Mouse (Mus musculus) CH12.LX (cell line): ENCODE results near the gene 4930402F06Rik. TPM values are rescaled to one million over a fixed set of nuclear protein-coding genes. Genes with fewer than 3 reads are reported as not detected.

Source experiments
- DNase-seq: peaks from one replicate; pipeline ENCODE4 v3.0.0-alpha.2; 2013; ENCODE audit errors: extremely low read depth
- H3K27ac ChIP-seq: 2 replicates; pipeline ENCODE4 v1.5.1; 2012; ENCODE audit warnings: low read depth, mild to moderate bottlenecking, control low read depth, moderate library complexity; ENCODE audit not compliant: insufficient read depth
- H3K27me3 ChIP-seq: replicated peaks from 2 replicates; pipeline ENCODE3; 2012; ENCODE audit warnings: inconsistent platforms
- H3K36me3 ChIP-seq, 2 experiments: replicated peaks in 1 of 2; 2 replicates each; pipeline versions ENCODE3 to v1.6.1; 2012; ENCODE audit warnings: inconsistent platforms in 1 of 2, low read length in 1 of 2, mild to moderate bottlenecking in 1 of 2, mixed read lengths in 1 of 2, moderate library complexity in 1 of 2; ENCODE audit not compliant: control insufficient read depth in 1 of 2, insufficient read depth in 1 of 2
- H3K4me1 ChIP-seq, 2 experiments: 2 replicates each; pipeline ENCODE4 v1.6.1; 2012; ENCODE audit warnings: inconsistent platforms in 1 of 2, moderate library complexity in 1 of 2; ENCODE audit not compliant: insufficient read depth in 2 of 2, control insufficient read depth in 1 of 2
- H3K4me2 ChIP-seq: 2 replicates; pipeline ENCODE4 v1.6.1; 2012; ENCODE audit warnings: low read depth, mild to moderate bottlenecking, control low read depth; ENCODE audit not compliant: poor library complexity, insufficient read depth, severe bottlenecking
- H3K4me3 ChIP-seq, 3 experiments: fragments of 150-350 bp in 1 of 3; sonication (generic) in 1 of 3; replicated peaks in 1 of 3; 2 replicates each; pipeline versions ENCODE3 to v1.5.1; 2011 to 2012; ENCODE audit warnings: low read depth in 2 of 3, low read length in 2 of 3, mild to moderate bottlenecking in 2 of 3, moderate library complexity in 2 of 3, control low read depth in 1 of 3, improper control_type of control experiment in 1 of 3, inconsistent platforms in 1 of 3, mixed read lengths in 1 of 3; ENCODE audit not compliant: poor library complexity in 1 of 3
- H3K79me2 ChIP-seq: replicated peaks from 2 replicates; pipeline ENCODE4 v1.6.1; 2012; ENCODE audit warnings: mild to moderate bottlenecking, moderate library complexity; ENCODE audit not compliant: control insufficient read depth, poor library complexity, insufficient read depth, severe bottlenecking; ENCODE audit errors: extremely low read depth
- H3K9ac ChIP-seq: 2 replicates; pipeline ENCODE4 v1.6.1; 2012; ENCODE audit warnings: low read depth, mild to moderate bottlenecking, control low read depth, moderate library complexity; ENCODE audit not compliant: insufficient read depth
- H3K9me3 ChIP-seq: replicated peaks from 2 replicates; pipeline ENCODE3; 2012; ENCODE audit warnings: low read length, inconsistent platforms, mixed read lengths
- BHLHE40 ChIP-seq: IDR thresholded peaks from 2 replicates; pipeline ENCODE4 v1.6.1; 2011; ENCODE audit warnings: mild to moderate bottlenecking, low read depth, low read length, improper control_type of control experiment
- CHD1 ChIP-seq: IDR thresholded peaks from 2 replicates; pipeline ENCODE4 v1.6.1; 2012; ENCODE audit warnings: low read depth, low read length, improper control_type of control experiment, inconsistent platforms
- CHD2 ChIP-seq: IDR thresholded peaks from 2 replicates; pipeline ENCODE4 v1.6.1; 2011; ENCODE audit warnings: low read length, improper control_type of control experiment
- CTCF ChIP-seq, 2 experiments: IDR thresholded peaks in 1 of 2; conservative IDR thresholded peaks in 1 of 2; 2 replicates each; pipeline ENCODE4 v1.5.1; 2011 to 2012; ENCODE audit warnings: low read depth in 2 of 2, low read length in 2 of 2, improper control_type of control experiment in 1 of 2, inconsistent platforms in 1 of 2, mild to moderate bottlenecking in 1 of 2, moderate library complexity in 1 of 2
- E2F4 ChIP-seq: IDR thresholded peaks from 2 replicates; pipeline ENCODE4 v1.6.1; 2011; ENCODE audit warnings: low read depth, low read length, improper control_type of control experiment; ENCODE audit not compliant: insufficient replicate concordance
- ELF1 ChIP-seq: IDR thresholded peaks from 2 replicates; pipeline ENCODE4 v1.6.1; 2014; ENCODE audit warnings: low read depth, mild to moderate bottlenecking, inconsistent platforms, low read length, improper control_type of control experiment
- EP300 ChIP-seq: IDR thresholded peaks from 2 replicates; pipeline ENCODE4 v1.6.1; 2011; ENCODE audit warnings: low read length, improper control_type of control experiment
- ETS1 ChIP-seq: conservative IDR thresholded peaks from 2 replicates; pipeline ENCODE4 v1.6.1; 2012; ENCODE audit warnings: low read depth, mild to moderate bottlenecking, inconsistent platforms, low read length, improper control_type of control experiment, moderate library complexity
- HCFC1 ChIP-seq: IDR thresholded peaks from 2 replicates; pipeline ENCODE4 v1.6.1; 2012; ENCODE audit warnings: low read depth, mild to moderate bottlenecking, inconsistent platforms, low read length, improper control_type of control experiment
- JUN ChIP-seq: IDR thresholded peaks from 2 replicates; pipeline ENCODE4 v1.6.1; 2011; ENCODE audit warnings: low read depth, mild to moderate bottlenecking, low read length, improper control_type of control experiment, moderate library complexity; ENCODE audit not compliant: insufficient read depth
- JUND ChIP-seq: conservative IDR thresholded peaks from 2 replicates; pipeline ENCODE4 v1.6.1; 2011; ENCODE audit warnings: low read depth, low read length, improper control_type of control experiment
- MAFK ChIP-seq: IDR thresholded peaks from 2 replicates; pipeline ENCODE4 v1.6.1; 2011; ENCODE audit warnings: low read length, improper control_type of control experiment; ENCODE audit not compliant: insufficient replicate concordance
- MAX ChIP-seq: IDR thresholded peaks from 2 replicates; pipeline ENCODE4 v1.6.1; 2011; ENCODE audit warnings: low read length, improper control_type of control experiment
- MAZ ChIP-seq: IDR thresholded peaks from 2 replicates; pipeline ENCODE4 v1.6.1; 2012; ENCODE audit warnings: low read depth, mild to moderate bottlenecking, inconsistent platforms, low read length, improper control_type of control experiment, moderate library complexity
- MEF2A ChIP-seq: IDR thresholded peaks from 2 replicates; pipeline ENCODE4 v1.6.1; 2014; ENCODE audit warnings: low read depth, mild to moderate bottlenecking, inconsistent platforms, low read length, improper control_type of control experiment, borderline replicate concordance
- MYC ChIP-seq: IDR thresholded peaks from 2 replicates; pipeline ENCODE4 v1.6.1; 2011; ENCODE audit warnings: low read depth, mild to moderate bottlenecking, improper control_type of control experiment, low read length
- NELFE ChIP-seq: IDR thresholded peaks from 2 replicates; pipeline ENCODE4 v1.6.1; 2011; ENCODE audit warnings: low read depth, low read length, improper control_type of control experiment
- PAX5 ChIP-seq: IDR thresholded peaks from 2 replicates; pipeline ENCODE4 v1.6.1; 2012; ENCODE audit warnings: low read length, inconsistent platforms, mixed read lengths
- POLR2A ChIP-seq: IDR thresholded peaks from 2 replicates; pipeline ENCODE4 v1.6.1; 2011; ENCODE audit warnings: low read depth, mild to moderate bottlenecking, improper control_type of control experiment, low read length
- RAD21 ChIP-seq: IDR thresholded peaks from 2 replicates; pipeline ENCODE4 v1.6.1; 2011; ENCODE audit warnings: low read depth, mild to moderate bottlenecking, low read length, improper control_type of control experiment, moderate library complexity
- SIN3A ChIP-seq: IDR thresholded peaks from 2 replicates; pipeline ENCODE4 v1.6.1; 2012; ENCODE audit warnings: low read length, improper control_type of control experiment, inconsistent platforms
- SMC3 ChIP-seq: IDR thresholded peaks from 2 replicates; pipeline ENCODE4 v1.6.1; 2011; ENCODE audit warnings: low read depth, low read length, improper control_type of control experiment
- TBP ChIP-seq: conservative IDR thresholded peaks from 2 replicates; pipeline ENCODE4 v1.6.1; 2011; ENCODE audit warnings: low read depth, low read length, improper control_type of control experiment
- TCF12 ChIP-seq: IDR thresholded peaks from 2 replicates; pipeline ENCODE4 v1.6.1; 2014; ENCODE audit warnings: low read depth, mild to moderate bottlenecking, inconsistent platforms, low read length, improper control_type of control experiment
- UBTF ChIP-seq: IDR thresholded peaks from 2 replicates; pipeline ENCODE4 v1.6.1; 2012; ENCODE audit warnings: low read depth, mild to moderate bottlenecking, inconsistent platforms, low read length, improper control_type of control experiment, moderate library complexity
- USF1 ChIP-seq: IDR thresholded peaks from 2 replicates; pipeline ENCODE4 v1.6.1; 2014; ENCODE audit warnings: low read depth, mild to moderate bottlenecking, inconsistent platforms, low read length, improper control_type of control experiment
- USF2 ChIP-seq: conservative IDR thresholded peaks from 2 replicates; pipeline ENCODE4 v1.6.1; 2011; ENCODE audit warnings: low read depth, low read length, improper control_type of control experiment
- ZC3H11A ChIP-seq: IDR thresholded peaks from 2 replicates; pipeline ENCODE4 v1.6.1; 2012; ENCODE audit warnings: low read depth, mild to moderate bottlenecking, inconsistent platforms, low read length, improper control_type of control experiment
- ZKSCAN1 ChIP-seq: IDR thresholded peaks from 2 replicates; pipeline ENCODE4 v1.6.1; 2012; ENCODE audit warnings: low read depth, inconsistent platforms, low read length, improper control_type of control experiment, borderline replicate concordance
- ZNF384 ChIP-seq: IDR thresholded peaks from 2 replicates; pipeline ENCODE4 v1.6.1; 2012; ENCODE audit warnings: low read depth, low read length, improper control_type of control experiment, inconsistent platforms
- dilution Hi-C: fragments of 300-500 bp; cut with MboI; formaldehyde crosslinking; loops from 2 replicates; pipeline ENCODE4 v1.14.3; 2020; ENCODE audit warnings: low sequenced_read_pairs; ENCODE audit not compliant: extremely low pct_unique_long_range_greater_than_20kb, extremely low pct_ligation_motif_present
- in situ Hi-C: fragments of 300-500 bp; cut with MboI; formaldehyde crosslinking; loops from 3 replicates; pipeline ENCODE4 v1.14.3; 2019; ENCODE audit warnings: low sequenced_read_pairs, low pct_ligation_motif_present, low pct_unique_long_range_greater_than_20kb, mixed read lengths
- polyA plus RNA-seq: library from polyadenylated mRNA; unstranded; fragments of >175 nt; gene quantifications from 2 replicates; pipeline ENCODE4 v1.2.1, GENCODE M21; 2012; ENCODE audit warnings: low read depth; ENCODE audit not compliant: insufficient read length
- total RNA-seq, 2 experiments: library from RNA; depleted of rRNA; stranded (reverse); fragments of 300-350 nt in 1 of 2; fragments of >200 nt in 1 of 2; gene quantifications; 2 replicates each; pipeline ENCODE4 v1.2.3; 2012 to 2014

4930402F06Rik gene
- total and polyA plus RNA-seq, 3 experiments: not detected

GRCm38 (mm10) chr2:35444764-35445262 is 47.8 kb upstream of the 4930402F06Rik start:
- peaks cover 40 to 71% of the 10 kb centered on the region in 2 experiments for H3K4me1 ChIP-seq
- dilution Hi-C loops: no loop called here
- peaks cover 6 to 34% of the 10 kb centered on the region in 2 experiments for H3K36me3 ChIP-seq
- H3K27me3 ChIP-seq: no peaks in the 10 kb centered on the region
- in situ Hi-C loops: no loop called here
- no peaks in the 10 kb centered on the region for H3K9me3 ChIP-seq
- TF ChIP-seq SIN3A (0 out of 2 replicates have a peak, but pooled peaks have one; percentile 7), MAZ (no peak)
- peak overlapping the region; percentile 49 to 65 (median 59) for H3K4me3 ChIP-seq
- peak overlapping the region; percentile 93 for H3K27ac ChIP-seq
- peaks cover 62% of the 10 kb centered on the region for H3K79me2 ChIP-seq
- DNase-seq: no peak
- H3K4me2 ChIP-seq: peak overlapping the region; percentile 80
- H3K9ac ChIP-seq: peak overlapping the region; percentile 57

GRCm38 (mm10) chr2:35443981-35444763 is 47.2 kb upstream of the 4930402F06Rik start:
- dilution Hi-C loops (no loop called here), in situ Hi-C loops (no loop called here)
- Histone ChIP-seq H3K27me3 (no peaks in the 10 kb centered on the region), H3K4me2 (peak overlapping the region; percentile 80), H3K4me3 (peak overlapping the region; percentile 49 to 65 (median 59)), H3K79me2 (peaks cover 61% of the 10 kb centered on the region), H3K36me3 (peaks cover 8 to 37% of the 10 kb centered on the region in 2 experiments), H3K4me1 (peaks cover 36 to 68% of the 10 kb centered on the region in 2 experiments), H3K9ac (peak overlapping the region; percentile 57), H3K27ac (peak overlapping the region; percentile 93), H3K9me3 (no peaks in the 10 kb centered on the region)
- DNase-seq: no peak
- TF ChIP-seq MEF2A (0 out of 2 replicates have a peak, but pooled peaks have one; percentile 34), BHLHE40 (peak; percentile 77), CTCF (conservative IDR thresholded peaks at IDR 0.05 in 1 of 2, IDR thresholded peaks at IDR 0.05 in 1 of 2; ENCODE audit: low read depth in 2 of 2, low read length in 2 of 2) (no peak), RAD21 (no peak), MAX (0 out of 2 replicates have a peak, but pooled peaks have one; percentile 40), ZNF384 (no peak), JUN (no peak), MAFK (0 out of 2 replicates have a peak, but pooled peaks have one; percentile 16), USF2 (no peak), UBTF (peak; percentile 37; the same call in 1 of the 2 replicates), ZKSCAN1 (no peak), POLR2A (0 out of 2 replicates have a peak, but pooled peaks have one; percentile 19), MYC (0 out of 2 replicates have a peak, but pooled peaks have one; percentile 30), ZC3H11A (no peak), USF1 (no peak), SIN3A (peak; percentile 75), CHD2 (peak; percentile 50; the same call in 1 of the 2 replicates), TBP (no peak), CHD1 (peak; percentile 85; the same call in 1 of the 2 replicates), SMC3 (no peak), E2F4 (no peak), HCFC1 (0 out of 2 replicates have a peak, but pooled peaks have one; percentile 15), EP300 (peak; percentile 72), PAX5 (no peak), JUND (no peak), ELF1 (0 out of 2 replicates have a peak, but pooled peaks have one; percentile 11), NELFE (no peak), TCF12 (peak; percentile 36; the same call in 1 of the 2 replicates), ETS1 (no peak)
